Mouse (Mus musculus) neural tube, embryonic 12.5 days (tissue): ENCODE data around the gene Spty2d1. TPM values are rescaled to one million over a fixed set of nuclear protein-coding genes. Genes with fewer than 3 reads are reported as not detected.
A peak's percentile ranks its signal among the peaks of the same experiment; 100 is the strongest.
"Not testable (repeated sequence)": the region's sequence is repeated elsewhere in the genome, so short reads cannot be mapped to it uniquely, and the experiment has no call there.

ENCODE experiments used
- ATAC-seq: fragments of 200-750 bp; cut with Nextera tagmentation; 2 replicates; pipeline ENCODE4 v1.8.0; 2017; ENCODE audit warnings: low read depth, mild to moderate bottlenecking, moderate TSS enrichment, moderate library complexity; ENCODE audit not compliant: low FRiP score
- H3K27ac ChIP-seq: fragments of 300-500 bp; sonication (generic); 2 replicates; pipeline ENCODE4 v1.5.1; 2016
- H3K27me3 ChIP-seq: fragments of 300-500 bp; sonication (generic); replicated peaks from 2 replicates; pipeline ENCODE4 v1.6.1; 2016; ENCODE audit warnings: mild to moderate bottlenecking
- H3K36me3 ChIP-seq: fragments of 300-500 bp; sonication (generic); 2 replicates; pipeline ENCODE4 v1.6.1; 2016; ENCODE audit warnings: mild to moderate bottlenecking
- H3K4me1 ChIP-seq: fragments of 300-500 bp; sonication (generic); 2 replicates; pipeline ENCODE4 v1.6.1; 2016
- H3K4me2 ChIP-seq: fragments of 300-500 bp; sonication (generic); replicated peaks from 2 replicates; pipeline ENCODE4 v1.6.1; 2016; ENCODE audit warnings: mild to moderate bottlenecking
- H3K4me3 ChIP-seq: fragments of 300-500 bp; sonication (generic); 2 replicates; pipeline ENCODE4 v1.5.1; 2016
- H3K9ac ChIP-seq: fragments of 300-500 bp; sonication (generic); 2 replicates; pipeline ENCODE4 v1.6.1; 2016; ENCODE audit warnings: mild to moderate bottlenecking
- H3K9me3 ChIP-seq: fragments of 300-500 bp; sonication (generic); 2 replicates; pipeline ENCODE4 v1.6.1; 2016; ENCODE audit warnings: mild to moderate bottlenecking
- WGBS: fragments of 180-500 bp; shearing (Covaris S2); methylation state at CpG from one replicate; pipeline ENCODE4 v1.1.7; 2016; 5-methylcytosine and 5-hydroxymethylcytosine counted together
- polyA plus RNA-seq: library from polyadenylated mRNA; unstranded; fragments of >200 nt; fragmentation: Nextera tagmentation; extraction: Ambion mirVana; gene quantifications from 2 replicates; pipeline ENCODE4 v1.2.1, GENCODE M21; 2016

Spty2d1 gene
- polyA plus RNA-seq, 1 experiment from 2014 or later, result 13.0 TPM

DNA sequence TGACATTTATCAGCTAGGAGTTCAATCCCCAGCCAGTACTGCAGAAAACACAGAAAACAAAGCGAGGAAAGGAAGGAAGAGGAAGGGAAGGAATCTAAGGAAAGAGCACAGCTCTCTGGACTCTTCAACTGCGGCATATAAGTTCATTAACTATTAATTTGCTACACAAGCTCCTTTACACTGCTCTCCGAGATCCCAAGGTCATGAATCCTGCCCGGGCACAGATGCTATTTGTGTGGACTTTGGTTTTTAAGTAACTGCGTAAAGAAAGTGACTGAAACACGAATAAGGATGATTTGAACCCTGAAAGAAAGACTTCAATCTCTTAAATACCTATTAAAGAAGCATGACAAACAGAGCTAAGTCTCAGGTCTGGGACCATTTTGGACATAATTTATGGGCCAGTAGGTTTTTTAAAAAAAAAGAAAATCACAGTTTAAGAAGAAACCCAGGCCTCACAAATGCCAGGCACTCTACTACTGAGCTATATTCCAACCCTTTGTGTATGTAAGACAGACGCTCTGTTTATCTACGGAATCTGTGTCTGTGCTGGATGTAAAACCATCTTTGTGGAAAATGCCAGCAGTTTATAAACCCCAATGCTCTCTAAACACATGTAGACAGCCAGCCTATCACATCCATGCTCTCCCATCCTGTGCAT, 8.1 kb downstream of the Spty2d1 start:
- WGBS, result 81% methylated on average over 8 of the region's 8 CpGs
- Histone ChIP-seq H3K9ac (no peak overlapping the region), H3K36me3 (peaks cover 33% of the 10 kb centered on the region), H3K4me2 (no peak overlapping the region), H3K27ac (no peak overlapping the region), H3K4me3 (no peak overlapping the region), H3K27me3 (no peaks in the 10 kb centered on the region), H3K9me3 (no peaks in the 10 kb centered on the region), H3K4me1 (peaks cover 23% of the 10 kb centered on the region; the same call in 1 of the 2 replicates)
- ATAC-seq, result 0 out of 2 replicates have a peak, but pooled peaks have one; percentile 17

DNA sequence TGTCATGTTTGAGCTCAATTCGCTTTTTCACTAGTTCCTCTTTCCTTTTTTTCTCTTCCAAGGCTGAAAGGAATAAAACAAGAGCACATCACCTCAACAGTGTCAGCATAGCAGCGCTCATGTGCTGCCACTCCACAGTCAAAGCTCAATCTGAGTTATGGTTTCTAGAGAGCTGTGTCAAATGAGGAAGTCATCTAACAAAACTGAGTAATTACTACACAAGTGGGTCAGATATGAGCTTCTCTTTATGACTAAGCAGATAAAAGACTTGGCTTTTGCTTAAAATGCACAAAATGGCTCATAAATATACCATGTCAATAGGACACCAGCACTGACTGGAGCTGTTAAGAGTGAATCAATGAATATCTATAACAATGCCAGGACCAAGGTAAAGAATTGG, 9.3 kb downstream of the Spty2d1 start:
- Histone ChIP-seq H3K9me3 (no peaks in the 10 kb centered on the region), H3K4me1 (peaks cover 19% of the 10 kb centered on the region; the same call in 1 of the 2 replicates), H3K4me3 (no peak overlapping the region), H3K27ac (no peak overlapping the region), H3K27me3 (no peaks in the 10 kb centered on the region), H3K4me2 (no peak overlapping the region), H3K36me3 (peaks cover 44% of the 10 kb centered on the region), H3K9ac (no peak overlapping the region)
- no peak for ATAC-seq
- 87% methylated on average over 2 of the region's 2 CpGs for WGBS

DNA sequence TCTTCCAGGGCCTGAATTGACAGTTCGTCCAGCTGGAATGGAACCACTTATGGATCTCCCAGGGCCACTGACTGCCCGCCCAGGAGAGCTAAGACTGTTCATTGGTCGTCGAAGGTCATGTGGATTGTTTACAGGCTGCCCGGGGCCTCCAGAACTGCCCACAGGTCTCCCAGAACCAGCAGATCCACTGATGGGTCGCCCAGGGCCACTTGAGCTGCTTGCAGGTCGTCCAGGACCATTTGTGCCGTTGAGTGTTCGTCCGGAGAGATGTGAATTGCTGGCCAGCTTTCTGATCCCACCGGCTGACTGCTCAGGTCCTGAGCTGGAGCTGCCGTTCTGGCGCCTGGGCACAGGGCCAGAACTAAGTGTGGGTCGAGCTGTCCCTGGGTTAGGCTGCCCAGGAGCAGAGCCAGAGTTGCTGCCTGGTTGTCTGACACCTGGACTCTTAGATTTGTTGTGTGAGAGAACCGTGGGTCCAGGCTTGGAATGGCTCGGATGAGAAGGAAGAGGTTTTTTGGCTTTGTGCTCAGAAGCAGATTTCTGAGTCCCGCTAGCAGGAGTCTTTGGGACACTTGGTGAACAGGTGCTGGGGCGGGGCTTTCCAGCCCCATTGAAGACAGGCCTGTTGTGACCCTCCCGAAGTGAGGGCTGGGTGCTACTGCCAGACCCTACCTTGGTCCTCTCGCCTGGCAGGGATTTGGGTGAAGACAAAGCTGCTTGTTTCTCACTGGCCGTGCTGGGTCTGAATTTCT, 10.4 kb downstream of the Spty2d1 start:
- H3K27ac ChIP-seq, result no peak overlapping the region
- no peak overlapping the region for H3K4me2 ChIP-seq
- WGBS, result 89% methylated on average over 21 of the region's 21 CpGs
- H3K9ac ChIP-seq, result no peak overlapping the region
- H3K4me3 ChIP-seq, result no peak overlapping the region
- ATAC-seq, result no peak
- H3K27me3 ChIP-seq, result no peaks in the 10 kb centered on the region
- H3K4me1 ChIP-seq, result peaks cover 9% of the 10 kb centered on the region; the same call in 1 of the 2 replicates
- peaks cover 53% of the 10 kb centered on the region for H3K36me3 ChIP-seq
- H3K9me3 ChIP-seq, result no peaks in the 10 kb centered on the region

DNA sequence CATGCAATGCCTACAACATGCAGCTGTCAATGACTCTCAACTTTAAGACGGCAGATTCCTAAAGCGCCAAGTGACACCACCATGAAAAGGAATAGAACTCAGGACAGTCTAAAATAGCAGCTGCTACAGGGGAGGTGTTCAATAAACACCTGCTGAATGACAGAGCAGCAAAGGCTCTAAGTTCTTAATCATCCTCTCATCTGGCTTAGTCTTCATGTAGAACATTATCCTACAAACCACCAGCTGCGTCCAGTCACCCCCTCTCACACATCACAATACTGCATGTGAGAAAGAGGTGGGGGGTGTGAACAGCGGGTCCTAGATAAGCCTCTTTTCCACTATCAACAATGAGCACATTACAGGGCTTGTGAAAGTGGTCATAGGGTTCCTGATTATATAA, 11.2 kb downstream of the Spty2d1 start:
- 93% methylated on average over 4 of the region's 4 CpGs for WGBS
- peaks cover 56% of the 10 kb centered on the region for H3K36me3 ChIP-seq
- ATAC-seq, result no peak
- peaks cover 8% of the 10 kb centered on the region; the same call in 1 of the 2 replicates for H3K4me1 ChIP-seq
- H3K27ac ChIP-seq, result no peak overlapping the region
- H3K9ac ChIP-seq, result no peak overlapping the region
- no peaks in the 10 kb centered on the region for H3K9me3 ChIP-seq
- H3K27me3 ChIP-seq, result no peaks in the 10 kb centered on the region
- H3K4me3 ChIP-seq, result no peak overlapping the region
- no peak overlapping the region for H3K4me2 ChIP-seq

DNA sequence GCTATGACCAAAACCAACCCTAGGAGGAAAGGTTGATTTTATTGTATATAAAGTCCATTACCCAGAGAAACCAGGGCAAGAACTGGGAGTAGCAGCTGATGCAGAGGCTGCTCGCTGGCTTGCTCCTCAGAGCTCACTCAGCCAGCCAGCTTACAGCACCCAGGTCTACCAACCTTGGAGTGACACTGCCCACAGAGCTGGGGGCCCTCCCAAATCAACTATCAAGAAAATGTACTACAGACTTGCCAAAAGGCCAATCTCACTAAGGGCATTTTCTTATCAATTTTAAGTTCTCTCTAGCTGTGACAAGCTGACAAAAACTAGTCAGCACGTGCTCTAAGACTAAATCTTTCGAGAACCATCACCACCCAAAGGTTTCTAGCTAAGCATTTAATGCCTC, 12.7 kb downstream of the Spty2d1 start:
- Histone ChIP-seq H3K9ac (no peak overlapping the region), H3K4me1 (0 out of 2 replicates have a peak, but pooled peaks cover 4% of the 10 kb centered on the region), H3K4me3 (no peak overlapping the region), H3K4me2 (no peak overlapping the region), H3K27me3 (no peaks in the 10 kb centered on the region), H3K9me3 (no peaks in the 10 kb centered on the region), H3K36me3 (peaks cover 57% of the 10 kb centered on the region), H3K27ac (no peak overlapping the region)
- ATAC-seq, result no peak
- WGBS, result 91% methylated on average over 3 of the region's 3 CpGs

DNA sequence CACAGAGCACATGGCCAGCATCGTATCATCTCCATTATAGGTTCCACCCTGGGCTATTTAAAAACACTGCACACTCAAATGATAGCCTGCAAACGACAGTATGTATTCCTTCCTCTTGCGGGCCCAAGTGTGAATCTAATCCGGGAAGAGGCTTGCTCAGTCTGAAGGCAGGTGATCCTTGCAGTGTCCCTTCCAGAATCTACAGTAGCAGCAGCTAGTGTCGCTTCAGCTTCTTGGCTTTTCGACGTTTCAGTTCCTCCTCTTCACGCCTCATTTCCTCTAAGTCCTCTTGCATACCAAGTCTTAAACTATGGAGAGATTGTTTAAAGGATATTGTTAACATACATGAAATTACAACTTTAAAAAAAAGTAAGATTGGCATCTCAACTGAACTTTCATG, 15.1 kb downstream of the Spty2d1 start:
- Histone ChIP-seq H3K27ac (no peak overlapping the region), H3K4me3 (no peak overlapping the region), H3K27me3 (no peaks in the 10 kb centered on the region), H3K36me3 (peaks cover 55% of the 10 kb centered on the region), H3K4me1 (no peaks in the 10 kb centered on the region), H3K4me2 (no peak overlapping the region), H3K9me3 (no peaks in the 10 kb centered on the region), H3K9ac (no peak overlapping the region)
- ATAC-seq, result no peak
- 78% methylated on average over 8 of the region's 8 CpGs for WGBS

DNA sequence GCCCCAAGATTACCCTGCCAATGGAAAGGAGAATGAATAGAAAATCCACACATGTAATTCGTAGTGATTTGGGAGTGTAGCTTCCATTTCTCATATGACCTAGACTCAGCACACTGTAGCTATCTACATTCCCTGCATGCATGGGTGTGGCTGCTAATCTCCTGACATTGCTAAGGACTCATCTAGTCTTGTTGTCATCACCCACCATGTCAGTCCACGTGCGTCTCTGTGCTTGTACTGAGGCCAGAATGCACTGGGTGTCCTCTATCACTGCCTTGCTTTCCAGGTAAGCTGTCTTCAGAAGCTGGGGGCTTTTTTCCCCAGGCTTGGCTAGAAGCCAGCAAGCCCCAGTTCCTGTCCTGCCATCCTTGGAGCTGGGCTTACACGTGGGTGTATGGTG, 18.8 kb downstream of the Spty2d1 start:
- H3K4me1 ChIP-seq, H3K9me3 ChIP-seq, H3K9ac ChIP-seq, ATAC-seq, H3K4me3 ChIP-seq, H3K4me2 ChIP-seq, H3K27ac ChIP-seq, H3K27me3 ChIP-seq: not testable (repeated sequence)
- H3K36me3 ChIP-seq, result peaks cover 22% of the 10 kb centered on the region
- 83% methylated on average over 4 of the region's 4 CpGs for WGBS

DNA sequence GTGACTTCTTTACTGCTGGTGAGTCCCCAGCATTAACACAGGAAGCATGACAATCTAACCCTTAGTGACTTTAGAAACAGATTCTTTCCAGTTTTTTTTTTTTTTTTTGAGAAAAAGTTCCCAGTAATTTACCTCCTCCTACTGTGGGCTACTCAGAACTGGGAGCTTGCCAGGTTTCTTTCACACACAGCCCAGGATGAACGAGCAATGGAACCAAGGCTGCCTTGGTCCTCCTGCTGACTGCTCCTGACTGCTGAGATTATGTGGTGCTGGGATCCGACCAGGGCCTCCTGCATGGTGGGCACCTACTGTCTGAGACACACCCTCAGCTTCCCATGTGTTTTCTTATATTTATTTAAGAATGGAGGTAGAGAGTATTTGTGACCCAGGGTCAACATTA, 21.1 kb downstream of the Spty2d1 start:
- no peak overlapping the region for H3K9ac ChIP-seq
- H3K27ac ChIP-seq, result no peak overlapping the region
- no peak for ATAC-seq
- no peak overlapping the region for H3K4me3 ChIP-seq
- no peaks in the 10 kb centered on the region for H3K9me3 ChIP-seq
- 63% methylated on average over 2 of the region's 2 CpGs for WGBS
- H3K4me2 ChIP-seq, result no peak overlapping the region
- 0 out of 2 replicates have a peak, but pooled peaks cover 2% of the 10 kb centered on the region for H3K4me1 ChIP-seq
- H3K36me3 ChIP-seq, result peaks cover 6% of the 10 kb centered on the region; the same call in 1 of the 2 replicates
- H3K27me3 ChIP-seq, result no peaks in the 10 kb centered on the region

DNA sequence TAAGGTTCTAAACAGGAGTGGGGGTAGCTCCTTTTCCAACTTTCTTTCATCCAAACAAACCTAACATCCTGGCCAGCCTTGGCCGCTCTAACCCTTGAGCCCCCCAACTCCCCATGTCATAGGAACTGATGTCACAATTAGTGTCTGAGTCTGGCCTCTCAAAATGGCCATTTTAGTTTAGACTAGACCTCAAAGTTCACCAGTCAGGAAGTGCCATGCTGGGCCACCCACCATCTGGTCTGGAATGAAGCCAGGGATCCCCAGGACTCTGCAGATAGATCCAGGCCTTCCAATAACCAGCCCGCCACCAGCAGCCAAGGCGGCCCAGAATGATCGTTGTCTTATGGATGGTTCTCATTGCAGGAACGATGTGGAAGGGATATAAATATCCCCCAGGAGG, 21.6 kb downstream of the Spty2d1 start:
- Histone ChIP-seq H3K4me1 (0 out of 2 replicates have a peak, but pooled peaks cover 2% of the 10 kb centered on the region), H3K27me3 (no peaks in the 10 kb centered on the region), H3K4me2 (no peak overlapping the region), H3K4me3 (no peak overlapping the region), H3K36me3 (peaks cover 4% of the 10 kb centered on the region; the same call in 1 of the 2 replicates), H3K9me3 (no peaks in the 10 kb centered on the region), H3K9ac (no peak overlapping the region), H3K27ac (no peak overlapping the region)
- WGBS, result 61% methylated on average over 5 of the region's 5 CpGs
- ATAC-seq, result no peak

DNA sequence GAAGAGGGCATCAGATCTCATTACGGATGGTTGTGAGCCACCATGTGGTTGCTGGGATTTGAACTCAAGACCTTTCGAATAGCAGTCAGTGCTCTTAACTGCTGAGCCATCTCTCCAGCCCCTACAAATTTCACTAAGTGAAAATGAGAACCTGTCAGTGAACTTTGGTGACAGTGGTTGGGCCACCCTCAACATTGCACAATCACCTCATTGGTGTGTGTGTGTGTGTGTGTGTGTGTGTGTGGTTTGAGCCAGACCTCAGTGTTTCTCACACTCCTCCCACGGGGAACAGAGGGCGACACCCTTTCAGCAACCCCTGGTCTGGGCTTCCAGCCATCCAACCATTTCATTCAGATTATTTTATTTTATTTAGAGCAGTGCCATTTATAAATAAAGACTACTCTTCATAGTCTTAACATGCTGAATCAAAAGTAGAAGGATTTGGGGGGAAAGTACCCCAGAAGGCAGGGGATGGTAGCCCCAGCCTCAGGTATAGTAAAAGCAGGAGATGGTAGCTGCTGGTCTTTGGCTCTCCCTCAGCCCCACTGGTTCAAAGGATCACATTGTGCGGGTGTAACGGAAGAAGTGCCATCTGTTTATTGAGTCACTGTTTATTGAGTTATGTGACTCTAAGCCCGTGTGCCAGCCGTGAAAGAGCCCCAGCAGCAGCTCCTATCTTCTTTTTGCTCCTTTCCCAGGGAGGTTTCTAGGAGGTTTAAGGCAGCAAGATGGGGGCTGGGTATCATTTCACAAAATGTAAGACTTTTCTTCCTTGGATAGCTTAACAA, 22.3 kb downstream of the Spty2d1 start:
- Histone ChIP-seq H3K4me2 (no peak overlapping the region), H3K4me1 (0 out of 2 replicates have a peak, but pooled peaks cover 2% of the 10 kb centered on the region), H3K27me3 (no peaks in the 10 kb centered on the region), H3K9ac (no peak overlapping the region), H3K4me3 (no peak overlapping the region), H3K36me3 (peaks cover 4% of the 10 kb centered on the region; the same call in 1 of the 2 replicates), H3K9me3 (no peaks in the 10 kb centered on the region), H3K27ac (no peak overlapping the region)
- ATAC-seq, result no peak
- 59% methylated on average over 8 of the region's 8 CpGs for WGBS

DNA sequence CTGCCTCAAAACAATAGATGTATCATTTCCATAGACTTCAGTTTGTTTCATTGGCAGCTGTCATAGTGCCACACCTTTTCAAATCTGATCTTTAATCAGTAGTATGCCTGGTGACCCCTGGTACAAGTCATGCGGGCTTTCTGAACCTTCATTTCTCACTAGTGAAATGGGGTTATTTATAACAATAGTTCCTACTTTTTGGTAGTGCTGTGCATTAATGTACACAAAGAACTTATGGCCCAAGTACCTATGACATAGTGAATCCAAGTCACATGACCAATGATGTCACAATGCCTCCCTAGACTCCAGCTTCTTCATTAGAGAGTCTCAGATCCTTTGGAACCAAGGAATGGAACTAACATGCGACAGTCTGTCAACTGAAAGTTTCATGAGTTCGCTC, 24.9 kb downstream of the Spty2d1 start, which contains the start of gene Gm9999:
Gene Gm9999 (plus strand): TSS at position 301 of the 400 bp plus-strand sequence.
- Histone ChIP-seq H3K27me3 (no peaks in the 10 kb centered on the region), H3K36me3 (no peaks in the 10 kb centered on the region), H3K4me3 (no peak within 1 kb of the TSS), H3K9ac (no peak within 1 kb of the TSS), H3K4me1 (0 out of 2 replicates have a peak, but pooled peaks cover 2% of the 10 kb centered on the region), H3K27ac (no peak within 1 kb of the TSS), H3K9me3 (no peaks in the 10 kb centered on the region), H3K4me2 (no peak within 1 kb of the TSS)
- ATAC-seq, result no peak
- WGBS, result 93% methylated on average over 3 of the region's 3 CpGs

DNA sequence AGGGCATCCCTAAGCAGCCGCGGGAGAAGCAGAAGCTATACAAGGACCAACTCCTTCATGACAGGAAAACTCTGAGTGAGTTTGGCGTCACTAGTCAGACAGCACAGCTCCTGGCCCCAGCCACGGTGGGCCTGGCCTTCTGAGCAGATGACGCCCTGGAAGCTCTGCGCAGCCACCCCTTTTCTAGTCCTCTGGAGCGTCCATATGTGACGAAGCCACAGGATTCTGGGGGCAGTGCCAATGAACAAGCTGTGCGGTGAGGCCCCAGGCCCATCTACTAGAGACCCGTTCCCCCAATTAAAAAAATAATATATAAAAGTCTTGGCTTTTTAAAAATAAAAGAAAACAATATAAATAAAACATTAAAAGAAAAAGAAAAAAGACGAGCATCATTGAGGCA, 32.8 kb downstream of the Spty2d1 start:
- 93% methylated on average over 11 of the region's 11 CpGs for WGBS
- Histone ChIP-seq H3K9ac (no peak overlapping the region), H3K9me3 (peaks cover 10% of the 10 kb centered on the region; the same call in 1 of the 2 replicates), H3K36me3 (no peaks in the 10 kb centered on the region), H3K4me3 (no peak overlapping the region), H3K27ac (no peak overlapping the region), H3K27me3 (no peaks in the 10 kb centered on the region), H3K4me2 (no peak overlapping the region), H3K4me1 (no peaks in the 10 kb centered on the region)
- ATAC-seq, result no peak
